Comparison of ENCODE assay signal across 11 mouse cellular contexts in the genomic region with DNA sequence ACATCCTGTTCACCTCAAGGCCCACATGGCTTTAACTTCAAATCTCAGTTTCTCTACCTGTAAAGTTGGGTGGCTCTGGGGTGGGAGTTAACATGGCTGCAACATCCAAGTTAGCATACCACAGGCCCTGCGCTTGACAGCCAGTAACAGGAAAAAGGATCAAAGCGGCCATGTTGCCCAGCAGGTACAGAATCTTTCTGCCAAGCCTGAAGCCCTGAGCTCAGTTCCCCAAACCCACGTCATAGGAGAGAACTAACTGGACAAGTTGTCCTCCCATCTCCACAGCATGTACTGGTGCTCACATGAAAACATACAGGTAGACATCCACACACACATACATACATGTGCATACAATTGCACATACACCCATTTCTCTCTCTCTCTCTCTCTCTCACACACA. TPM values are rescaled to one million over a fixed set of nuclear protein-coding genes. Genes with fewer than 3 reads are reported as not detected.
A peak's percentile ranks its signal among the peaks of the same experiment; 100 is the strongest.
DNase-seq lines count a peak whose midpoint lies in the region; ATAC-seq and TF ChIP-seq lines count a peak whose summit lies in the region.
"Had no signal": no experiment of that assay in that cellular context is flagged by ENCODE, and none has a peak within 500 bp of the region (broad histone marks: within the 10 kb centered on the region; RNA-seq: fewer than 3 reads in every experiment).

No protein-coding gene starts in this region.

- TF ChIP-seq CTCF in heart, adult 2 months (IDR thresholded peaks at IDR 0.05), result no peak
- TF ChIP-seq CTCF in stomach, postnatal 0 days (IDR thresholded peaks at IDR 0.05; ENCODE audit: low read depth), result no peak

- H3K27me3 ChIP-seq in heart, adult 2 months (ENCODE audit: control insufficient read depth, insufficient read depth, low read length), result no peaks in the 10 kb centered on the region
- no peaks in the 10 kb centered on the region for H3K27me3 ChIP-seq in neural tube, embryonic 11.5 days (ENCODE audit: control insufficient read depth, insufficient read depth, low read length)
- peaks cover 46% of the 10 kb centered on the region for H3K27me3 ChIP-seq in liver, embryonic 12.5 days (replicated peaks)
- no peaks in the 10 kb centered on the region for H3K27me3 ChIP-seq in stomach, postnatal 0 days (ENCODE audit: control insufficient read depth, insufficient read depth, low read length)

- peak; percentile 83 for DNase-seq in heart, adult 11 months
- DNase-seq in heart, adult 2 months, result no peak
- no peak for DNase-seq in neural tube, embryonic 11.5 days (ENCODE audit: low spot score)
- no peak for DNase-seq in neural tube, embryonic 10.5 days (ENCODE audit: extremely low spot score, low spot score)
- DNase-seq in stomach, postnatal 0 days (ENCODE audit: low spot score), result no peak
- no peak for DNase-seq in spleen, adult 18-20 months
- DNase-seq: right cerebral cortex, adult 18-20 months had no signal

- intact Hi-C loops in heart, adult 2 months (cut with DNase I), result loop anchor here (5.0 to 10.0 kb wide), 2 partner anchors 63 to 80 kb away; no protein-coding TSS in a partner anchor

- no peak for ATAC-seq in neural tube, embryonic 11.5 days (ENCODE audit: insufficient read depth, low FRiP score, low TSS enrichment)
- no peak for ATAC-seq in liver, embryonic 12.5 days
- no peak for ATAC-seq in stomach, postnatal 0 days (ENCODE audit: low FRiP score, low TSS enrichment)
- no peak for ATAC-seq in inflammation-experienced regulatory T-cells, adult 6 months

- no peak overlapping the region for H3K27ac ChIP-seq in heart, adult 2 months
- H3K27ac ChIP-seq in neural tube, embryonic 11.5 days (ENCODE audit: low read depth, low read length), result no peak overlapping the region
- no peak overlapping the region for H3K27ac ChIP-seq in liver, embryonic 12.5 days
- no peak overlapping the region for H3K27ac ChIP-seq in stomach, postnatal 0 days (replicated peaks)
- H3K27ac ChIP-seq: layer of hippocampus, adult 2 months; macrophage had no signal

- TF ChIP-seq POLR2A in heart, adult 2 months (IDR thresholded peaks at IDR 0.05; ENCODE audit: insufficient read depth, low read depth, low read length), result no peak

- no peaks in the 10 kb centered on the region; the same call in 1 of the 2 replicates for H3K4me1 ChIP-seq in heart, adult 2 months (ENCODE audit: control insufficient read depth, insufficient read depth, low read length)
- H3K4me1 ChIP-seq in neural tube, embryonic 11.5 days (ENCODE audit: control insufficient read depth, insufficient read depth, low read length), result peaks cover 18% of the 10 kb centered on the region
- peaks cover 13% of the 10 kb centered on the region; the same call in 1 of the 2 replicates for H3K4me1 ChIP-seq in liver, embryonic 12.5 days
- no peaks in the 10 kb centered on the region for H3K4me1 ChIP-seq in stomach, postnatal 0 days (replicated peaks; ENCODE audit: control insufficient read depth, insufficient read depth)

- peak overlapping the region; percentile 82 for H3K4me2 ChIP-seq in neural tube, embryonic 11.5 days (ENCODE audit: low read depth)
- H3K4me2 ChIP-seq in liver, embryonic 12.5 days, result peak overlapping the region; percentile 86; the same call in 1 of the 2 replicates
- H3K4me2 ChIP-seq in stomach, postnatal 0 days (replicated peaks; ENCODE audit: low read depth), result peak overlapping the region; percentile 92; the same call in 1 of the 2 replicates

- no peak overlapping the region for H3K4me3 ChIP-seq in heart, adult 2 months
- peak overlapping the region; percentile 80 for H3K4me3 ChIP-seq in neural tube, embryonic 11.5 days (ENCODE audit: low read depth, low read length)
- no peak overlapping the region for H3K4me3 ChIP-seq in liver, embryonic 12.5 days
- H3K4me3 ChIP-seq in stomach, postnatal 0 days (ENCODE audit: low read depth, low read length), result no peak overlapping the region

- 0 out of 2 replicates have a peak, but pooled peaks cover 2% of the 10 kb centered on the region for H3K9me3 ChIP-seq in neural tube, embryonic 11.5 days (ENCODE audit: control insufficient read depth, low read length)
- H3K9me3 ChIP-seq in liver, embryonic 12.5 days (replicated peaks), result no peaks in the 10 kb centered on the region
- 0 out of 2 replicates have a peak, but pooled peaks cover 3% of the 10 kb centered on the region for H3K9me3 ChIP-seq in stomach, postnatal 0 days (ENCODE audit: control insufficient read depth, low read length)

- 94% methylated on average over 3 of the region's 3 CpGs for WGBS in heart, adult 2 months
- WGBS in neural tube, embryonic 11.5 days, result 71% methylated on average over 3 of the region's 3 CpGs
- WGBS in liver, embryonic 12.5 days (ENCODE audit: insufficient replicate concordance), result 79% methylated on average over 3 of the region's 3 CpGs
- WGBS in stomach, postnatal 0 days, result 88% methylated on average over 3 of the region's 3 CpGs

- no peaks in the 10 kb centered on the region for H3K36me3 ChIP-seq in heart, adult 2 months (ENCODE audit: control insufficient read depth, insufficient read depth, low read length)
- peaks cover 2% of the 10 kb centered on the region for H3K36me3 ChIP-seq in neural tube, embryonic 11.5 days (ENCODE audit: control insufficient read depth, insufficient read depth, low read length)
- peaks cover 8% of the 10 kb centered on the region for H3K36me3 ChIP-seq in liver, embryonic 12.5 days
- H3K36me3 ChIP-seq in stomach, postnatal 0 days (ENCODE audit: control insufficient read depth, insufficient read depth, low read length), result no peaks in the 10 kb centered on the region

- TF ChIP-seq EP300 in heart, adult 2 months (IDR thresholded peaks at IDR 0.05; ENCODE audit: insufficient read depth, low read depth, low read length), result no peak
- no peak for TF ChIP-seq EP300 in stomach, postnatal 0 days (optimal IDR thresholded peaks at IDR 0.05)

- no peak overlapping the region for H3K9ac ChIP-seq in heart, adult 2 months (ENCODE audit: low read depth, low read length)
- peak overlapping the region; percentile 91 for H3K9ac ChIP-seq in neural tube, embryonic 11.5 days (ENCODE audit: low read length)
- no peak overlapping the region for H3K9ac ChIP-seq in liver, embryonic 12.5 days
- H3K9ac ChIP-seq in stomach, postnatal 0 days (ENCODE audit: low read length), result no peak overlapping the region

- no peaks in the 10 kb centered on the region; the same call in 1 of the 2 replicates for H3K79me2 ChIP-seq in heart, adult 2 months (replicated peaks; ENCODE audit: control insufficient read depth, insufficient read depth, low read length)

RNA-seq across cellular contexts. Expression of gene Rai14, which starts 2.1 kb away (rescaled TPM):
- 1 to 10 TPM; 3.7 to 4.3 TPM for total RNA-seq in heart, adult 2 months (2021)
- 1.1 and 1.5 TPM in 2 replicates for polyA plus RNA-seq in heart, adult 2 months (2012; rRNA removed)
- polyA plus RNA-seq in neural tube, embryonic 11.5 days (2014; fragmentation: Nextera tagmentation; extraction: Ambion mirVana), result 84.2 and 87.0 TPM in 2 replicates
- 9.2 and 9.7 TPM in 2 replicates for polyA plus RNA-seq in liver, embryonic 12.5 days (2016; fragmentation: Nextera tagmentation; extraction: Ambion mirVana)
- 8.0 and 8.7 TPM in 2 replicates for polyA plus RNA-seq in stomach, postnatal 0 days (2015; fragmentation: Nextera tagmentation; extraction: Ambion mirVana)
- 1 to 10 TPM in 2 of 3 experiments, under 1 TPM in 1; 0.56 to 6.8 (median 1.9) TPM for polyA plus RNA-seq in inflammation-experienced regulatory T-cells, adult 6 months (2017; shearing (Covaris generic))
